Mouse (Mus musculus) kidney, embryonic 16.5 days (tissue): Measurements from ENCODE around the gene Aif1l. TPM values are rescaled to one million over a fixed set of nuclear protein-coding genes. Genes with fewer than 3 reads are reported as not detected.
"Not testable (repeated sequence)": the region's sequence is repeated elsewhere in the genome, so short reads cannot be mapped to it uniquely, and the experiment has no call there.

Experiments used
- ATAC-seq: fragments of 200-750 bp; cut with Nextera tagmentation; 2 replicates; pipeline ENCODE4 v1.8.0; 2017; ENCODE audit warnings: moderate TSS enrichment; ENCODE audit not compliant: low FRiP score, low TSS enrichment
- H3K27ac ChIP-seq: fragments of 300-500 bp; sonication (generic); 2 replicates; pipeline ENCODE4 v1.5.1; 2014; ENCODE audit warnings: low read length
- H3K27me3 ChIP-seq: fragments of 300-500 bp; sonication (generic); 2 replicates; pipeline ENCODE4 v1.6.1; 2014; ENCODE audit warnings: low read length, control low read depth, mixed read lengths; ENCODE audit not compliant: insufficient read depth
- H3K36me3 ChIP-seq: fragments of 300-500 bp; sonication (generic); 2 replicates; pipeline ENCODE4 v1.6.1; 2014; ENCODE audit warnings: low read length, control low read depth, mixed read lengths; ENCODE audit not compliant: insufficient read depth
- H3K4me1 ChIP-seq: fragments of 300-500 bp; sonication (generic); 2 replicates; pipeline ENCODE4 v1.6.1; 2014; ENCODE audit warnings: low read length, control low read depth, mixed read lengths; ENCODE audit not compliant: insufficient read depth
- H3K4me2 ChIP-seq: fragments of 300-500 bp; sonication (generic); replicated peaks from 2 replicates; pipeline ENCODE4 v1.6.1; 2014; ENCODE audit warnings: low read depth, low read length
- H3K4me3 ChIP-seq: fragments of 300-500 bp; sonication (generic); 2 replicates; pipeline ENCODE4 v1.5.1; 2014; ENCODE audit warnings: mild to moderate bottlenecking, low read length
- H3K9ac ChIP-seq: fragments of 300-500 bp; sonication (generic); replicated peaks from 2 replicates; pipeline ENCODE4 v1.6.1; 2014; ENCODE audit warnings: low read length
- H3K9me3 ChIP-seq: fragments of 300-500 bp; sonication (generic); 2 replicates; pipeline ENCODE4 v1.6.1; 2016; ENCODE audit warnings: low read length, control low read depth
- WGBS: fragments of 180-500 bp; shearing (Covaris S2); extraction: QIAGEN DNeasy Blood & Tissue Kit; methylation state at CpG from one replicate; pipeline ENCODE4 v1.1.7; 2014; 5-methylcytosine and 5-hydroxymethylcytosine counted together
- polyA plus RNA-seq: library from polyadenylated mRNA; unstranded; fragments of >200 nt; fragmentation: Nextera tagmentation; extraction: Ambion mirVana; gene quantifications from 2 replicates; pipeline ENCODE4 v1.2.1, GENCODE M21; 2015

Aif1l gene
- 90.4 and 101 TPM in 2 replicates for polyA plus RNA-seq

- peak within 1 kb of the TSS; percentile 65 for H3K27ac ChIP-seq
These were observed at the start of gene Aif1l for GRCm38 (mm10) chr2:31950058-31950871. Gene Aif1l (plus strand): TSS chr2:31950139.

GRCm38 (mm10) chr2:31900932-31901331 lies 49.0 kb upstream of the Aif1l start:
- H3K4me3 ChIP-seq = no peak overlapping the region
- no peak overlapping the region for H3K9ac ChIP-seq
- H3K36me3 ChIP-seq = no peaks in the 10 kb centered on the region
- H3K4me2 ChIP-seq = no peak overlapping the region
- no peaks in the 10 kb centered on the region for H3K4me1 ChIP-seq
- no peak overlapping the region for H3K27ac ChIP-seq
- 80% methylated on average over 4 of the region's 4 CpGs for WGBS
- no peaks in the 10 kb centered on the region for H3K27me3 ChIP-seq
- H3K9me3 ChIP-seq = no peaks in the 10 kb centered on the region
- no peak for ATAC-seq

More at GRCm38 (mm10) chr2:31950058-31950871, at the start of gene Aif1l:
- Histone ChIP-seq H3K4me3 (peak within 1 kb of the TSS; percentile 86), H3K36me3 (no peaks in the 10 kb centered on the region), H3K9me3 (no peaks in the 10 kb centered on the region), H3K4me2 (peak within 1 kb of the TSS; percentile 96), H3K9ac (peak within 1 kb of the TSS; percentile 85), H3K27me3 (no peaks in the 10 kb centered on the region), H3K4me1 (peaks cover 29% of the 10 kb centered on the region)
- WGBS = under 1% methylated on average over 66 of the region's 66 CpGs
- peak; percentile 66; the same call in 1 of the 2 replicates for ATAC-seq

GRCm38 (mm10) chr2:31901659-31902362 lies 48.1 kb upstream of the Aif1l start:
- no peak overlapping the region for H3K27ac ChIP-seq
- H3K4me3 ChIP-seq = no peak overlapping the region
- ATAC-seq = no peak
- peaks cover 4% of the 10 kb centered on the region; the same call in 1 of the 2 replicates for H3K4me1 ChIP-seq
- H3K27me3 ChIP-seq = no peaks in the 10 kb centered on the region
- no peaks in the 10 kb centered on the region for H3K36me3 ChIP-seq
- no peak overlapping the region for H3K4me2 ChIP-seq
- H3K9ac ChIP-seq = no peak overlapping the region
- H3K9me3 ChIP-seq = no peaks in the 10 kb centered on the region
- WGBS = 48% methylated on average over 4 of the region's 4 CpGs

GRCm38 (mm10) chr2:31904089-31904488 lies 45.9 kb upstream of the Aif1l start:
- Histone ChIP-seq H3K4me3 (no peak overlapping the region), H3K27me3 (no peaks in the 10 kb centered on the region), H3K4me1 (peaks cover 4% of the 10 kb centered on the region; the same call in 1 of the 2 replicates), H3K9me3 (no peaks in the 10 kb centered on the region), H3K27ac (no peak overlapping the region), H3K36me3 (no peaks in the 10 kb centered on the region), H3K4me2 (no peak overlapping the region), H3K9ac (no peak overlapping the region)
- ATAC-seq = no peak
- 26% methylated on average over 6 of the region's 6 CpGs for WGBS

GRCm38 (mm10) chr2:31904622-31905021 lies 45.3 kb upstream of the Aif1l start:
- WGBS = 18% methylated on average over 8 of the region's 8 CpGs
- H3K36me3 ChIP-seq = no peaks in the 10 kb centered on the region
- no peaks in the 10 kb centered on the region for H3K27me3 ChIP-seq
- H3K9me3 ChIP-seq = no peaks in the 10 kb centered on the region
- no peak for ATAC-seq
- no peak overlapping the region for H3K4me3 ChIP-seq
- peaks cover 4% of the 10 kb centered on the region; the same call in 1 of the 2 replicates for H3K4me1 ChIP-seq
- no peak overlapping the region for H3K9ac ChIP-seq
- H3K27ac ChIP-seq = no peak overlapping the region
- no peak overlapping the region for H3K4me2 ChIP-seq

GRCm38 (mm10) chr2:31905682-31906081 lies 44.3 kb upstream of the Aif1l start:
- H3K36me3 ChIP-seq = no peaks in the 10 kb centered on the region
- H3K27ac ChIP-seq = no peak overlapping the region
- H3K4me3 ChIP-seq = no peak overlapping the region
- 37% methylated on average over 9 of the region's 9 CpGs for WGBS
- ATAC-seq = 0 out of 2 replicates have a peak, but pooled peaks have one; percentile 17
- H3K27me3 ChIP-seq = no peaks in the 10 kb centered on the region
- peaks cover 4% of the 10 kb centered on the region; the same call in 1 of the 2 replicates for H3K4me1 ChIP-seq
- H3K4me2 ChIP-seq = no peak overlapping the region
- H3K9ac ChIP-seq = no peak overlapping the region
- no peaks in the 10 kb centered on the region for H3K9me3 ChIP-seq

GRCm38 (mm10) chr2:31906407-31906806 lies 43.5 kb upstream of the Aif1l start:
- no peak overlapping the region for H3K4me3 ChIP-seq
- WGBS = 67% methylated on average over 9 of the region's 9 CpGs
- no peak overlapping the region for H3K4me2 ChIP-seq
- H3K9me3 ChIP-seq = no peaks in the 10 kb centered on the region
- H3K27ac ChIP-seq = no peak overlapping the region
- no peak for ATAC-seq
- H3K4me1 ChIP-seq = peaks cover 4% of the 10 kb centered on the region; the same call in 1 of the 2 replicates
- no peaks in the 10 kb centered on the region for H3K27me3 ChIP-seq
- no peaks in the 10 kb centered on the region for H3K36me3 ChIP-seq
- H3K9ac ChIP-seq = no peak overlapping the region

- H3K4me2 ChIP-seq = no peak overlapping the region
- no peaks in the 10 kb centered on the region for H3K4me1 ChIP-seq
- ATAC-seq = no peak
- no peak overlapping the region for H3K9ac ChIP-seq
- H3K27ac ChIP-seq = no peak overlapping the region
- H3K4me3 ChIP-seq = no peak overlapping the region
- no peaks in the 10 kb centered on the region for H3K9me3 ChIP-seq
- 72% methylated on average over 4 of the region's 4 CpGs for WGBS
- H3K36me3 ChIP-seq = no peaks in the 10 kb centered on the region
- no peaks in the 10 kb centered on the region for H3K27me3 ChIP-seq
These were observed 37.4 kb upstream of the Aif1l start for GRCm38 (mm10) chr2:31912575-31912974.

GRCm38 (mm10) chr2:31914213-31914612 lies 35.7 kb upstream of the Aif1l start:
- H3K9me3 ChIP-seq, ATAC-seq: not testable (repeated sequence)

GRCm38 (mm10) chr2:31915112-31915511 lies 34.8 kb upstream of the Aif1l start:
- Histone ChIP-seq H3K36me3 (no peaks in the 10 kb centered on the region), H3K27ac (no peak overlapping the region), H3K4me3 (no peak overlapping the region), H3K9me3 (no peaks in the 10 kb centered on the region), H3K27me3 (no peaks in the 10 kb centered on the region), H3K9ac (no peak overlapping the region), H3K4me1 (no peaks in the 10 kb centered on the region), H3K4me2 (no peak overlapping the region)
- WGBS = 19% methylated on average over 4 of the region's 4 CpGs
- ATAC-seq = no peak

More at GRCm38 (mm10) chr2:31914213-31914612, 35.7 kb upstream of the Aif1l start:
- not testable (repeated sequence) for H3K4me3 ChIP-seq, H3K27ac ChIP-seq, H3K9ac ChIP-seq, H3K4me1 ChIP-seq, H3K36me3 ChIP-seq, H3K4me2 ChIP-seq, H3K27me3 ChIP-seq
